Mouse (Mus musculus) olfactory bulb, adult 2 months (tissue): ENCODE measurements around the gene Gm20518.
A peak's percentile ranks its signal among the peaks of the same experiment; 100 is the strongest.

Source experiments
- CTCF ChIP-seq: fragments of 200-500 bp; IDR thresholded peaks from 2 replicates; pipeline ENCODE4 v1.5.1; 2012; ENCODE audit warnings: low read depth, mild to moderate bottlenecking, low read length, moderate library complexity; ENCODE audit not compliant: insufficient read depth
- POLR2A ChIP-seq: fragments of 200-500 bp; IDR thresholded peaks from 2 replicates; pipeline ENCODE4 v1.6.1; 2012; ENCODE audit warnings: mild to moderate bottlenecking, low read depth, low read length, moderate library complexity; ENCODE audit not compliant: insufficient read depth

DNA sequence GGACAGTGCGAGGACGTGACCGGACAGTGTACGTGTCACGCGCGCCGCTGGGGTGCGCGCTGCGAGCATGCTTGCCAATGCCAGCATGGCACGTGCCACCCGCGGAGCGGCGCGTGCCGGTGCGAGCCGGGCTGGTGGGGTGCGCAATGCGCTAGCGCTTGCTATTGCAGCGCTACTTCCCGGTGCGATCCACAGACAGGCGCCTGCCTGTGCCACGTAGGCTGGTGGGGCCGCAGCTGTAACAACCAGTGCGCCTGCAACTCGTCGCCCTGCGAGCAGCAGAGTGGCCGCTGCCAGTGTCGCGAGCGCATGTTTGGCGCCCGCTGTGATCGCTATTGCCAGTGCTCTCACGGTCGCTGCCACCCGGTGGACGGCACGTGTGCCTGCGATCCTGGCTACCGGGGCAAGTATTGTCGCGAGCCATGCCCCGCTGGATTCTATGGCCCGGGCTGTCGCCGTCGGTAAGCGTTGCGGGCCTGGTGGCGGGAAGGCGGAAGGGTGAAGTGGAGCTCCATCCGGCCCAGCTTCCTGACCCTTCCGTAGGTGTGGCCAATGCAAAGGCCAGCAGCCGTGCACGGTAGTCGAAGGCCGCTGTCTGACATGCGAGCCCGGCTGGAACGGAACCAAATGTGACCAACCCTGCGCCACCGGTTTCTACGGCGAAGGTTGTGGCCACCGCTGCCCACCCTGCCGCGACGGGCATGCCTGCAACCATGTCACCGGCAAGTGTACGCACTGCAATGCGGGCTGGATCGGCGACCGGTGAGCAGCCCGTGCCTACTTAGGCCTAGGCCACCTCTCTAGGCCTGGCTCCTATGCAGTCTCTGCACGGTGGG, 88.4 kb downstream of the Gm20518 start:
- no peak for TF ChIP-seq POLR2A
- 0 out of 2 replicates have a peak, but pooled peaks have one; percentile 6 for TF ChIP-seq CTCF
